Mouse (Mus musculus): ENCODE results near the gene Bend3. TPM values are rescaled to one million over a fixed set of nuclear protein-coding genes. Genes with fewer than 3 reads are reported as not detected.

Gene Bend3
- polyA plus RNA-seq (2015; fragmentation: Nextera tagmentation; extraction: Ambion mirVana) = 1.0 TPM in 2 replicates

DNA sequence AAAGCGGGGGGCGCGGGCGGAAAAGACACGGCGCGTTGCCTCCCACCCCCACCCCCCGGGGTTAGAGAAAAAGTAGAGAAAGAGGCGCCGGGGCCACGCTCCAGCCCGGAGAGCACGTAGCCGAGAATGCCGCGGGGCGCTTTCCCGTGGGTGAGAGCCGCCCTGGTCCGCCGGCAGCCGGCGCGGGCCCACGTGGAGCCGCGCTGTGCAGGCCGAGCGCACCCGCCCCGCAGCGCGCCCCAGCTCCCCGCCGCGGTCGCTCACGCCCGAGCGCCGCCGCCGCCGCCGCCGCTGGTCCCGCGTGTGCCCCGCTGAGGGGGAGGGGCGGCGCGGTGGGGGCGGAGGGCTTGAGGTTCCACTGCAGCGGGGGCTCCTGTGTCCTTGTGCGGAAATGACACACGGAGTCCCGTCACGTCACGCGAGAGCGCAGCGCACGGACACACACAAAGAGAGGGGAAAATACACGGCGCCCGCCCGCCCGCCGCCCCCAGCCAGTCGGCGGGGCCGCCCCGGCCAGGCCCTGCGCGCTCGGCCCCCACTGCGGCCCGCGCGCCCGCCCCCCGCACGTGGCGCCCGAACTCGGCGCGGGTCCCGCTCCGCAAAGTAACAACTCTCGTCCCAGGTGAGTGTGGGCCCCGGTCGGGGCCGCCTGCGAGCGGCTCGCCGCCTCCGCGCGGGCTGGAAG lies at the start of gene Bend3:
Bend3 (plus strand) TSS at position 81 of the 685 bp plus-strand sequence.

DNA sequence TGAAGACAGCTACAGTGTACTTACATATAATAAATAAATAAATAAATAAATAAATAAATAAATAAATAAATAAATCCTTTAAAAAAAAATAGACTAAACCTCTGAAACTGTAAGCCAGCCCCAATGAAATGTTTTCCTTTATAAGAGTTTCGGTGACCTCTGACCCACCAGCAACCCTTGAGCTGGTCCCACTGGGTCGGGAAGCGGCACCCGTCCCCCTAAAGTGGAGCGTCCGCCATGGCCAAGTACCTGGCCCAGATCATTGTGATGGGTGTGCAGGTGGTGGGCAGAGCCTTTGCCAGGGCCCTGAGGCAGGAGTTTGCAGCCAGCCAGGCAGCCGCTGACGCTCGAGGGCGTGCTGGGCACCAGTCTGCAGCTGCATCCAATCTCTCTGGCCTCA lies 45.3 kb downstream of the Bend3 start, which contains the start of gene Gm9803:
Gm9803 (plus strand) TSS at position 154 of the 400 bp plus-strand sequence.

DNA sequence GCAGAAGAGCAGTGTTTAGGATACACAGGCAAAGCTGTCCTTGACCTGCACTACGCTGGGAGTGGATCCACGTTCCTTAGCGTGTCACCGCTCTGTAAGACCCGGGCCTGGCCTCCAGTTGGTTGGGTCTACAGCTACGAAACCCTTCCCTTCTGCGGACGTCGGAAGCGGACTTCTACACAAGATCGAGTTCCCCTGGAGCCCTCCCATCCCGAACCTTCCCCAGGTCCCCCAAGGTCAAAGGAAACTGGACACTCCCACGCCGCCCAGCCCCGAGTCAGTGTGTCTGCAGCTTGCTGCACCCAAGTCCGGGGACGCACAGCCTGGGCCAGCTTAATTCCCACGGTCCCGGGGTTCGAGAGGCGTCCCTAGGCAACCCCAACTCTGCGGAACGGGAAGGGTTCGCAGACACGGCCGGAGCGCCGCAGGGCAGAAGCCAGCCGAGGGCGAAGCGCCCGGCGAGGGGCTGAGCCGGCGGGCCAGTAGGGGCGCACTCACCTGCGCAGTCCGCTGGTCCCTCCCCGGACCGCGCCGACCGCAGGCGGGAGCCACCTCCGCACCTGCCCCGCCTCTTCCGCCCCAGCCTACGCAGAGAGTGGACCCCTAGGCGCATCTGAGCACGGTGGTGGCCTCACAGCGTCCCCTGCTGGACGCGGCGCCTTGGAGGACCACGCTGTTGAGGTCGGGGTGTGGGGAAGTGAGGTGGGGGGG lies 62.0 kb downstream of the Bend3 start, which contains the start of gene 1700021F05Rik:
1700021F05Rik (minus strand) TSS at position 553 of the 711 bp plus-strand sequence.

Other genes with a start within 250 kb of the Bend3 start
- 12.9 and 14.3 TPM in 2 replicates for gene Gm9803, start 45.3 kb downstream of the Bend3 start, polyA plus RNA-seq (2015; fragmentation: Nextera tagmentation; extraction: Ambion mirVana)
- gene 1700021F05Rik, start 62.2 kb downstream of the Bend3 start, polyA plus RNA-seq (2015; fragmentation: Nextera tagmentation; extraction: Ambion mirVana) = 43.5 and 45.3 TPM in 2 replicates
- gene Cd24a, start 99.5 kb downstream of the Bend3 start, polyA plus RNA-seq (2015; fragmentation: Nextera tagmentation; extraction: Ambion mirVana) = 107 and 109 TPM in 2 replicates

Measured in urinary bladder, postnatal 0 days (tissue).